Mouse (Mus musculus) liver, postnatal 0 days (tissue): ENCODE results near the gene Lypd4.

ENCODE experiments used
- CTCF ChIP-seq: sonication (generic); IDR thresholded peaks from 2 replicates; pipeline ENCODE4 v1.5.1; 2016; ENCODE audit warnings: antibody characterized with exemption, low read depth
- EP300 ChIP-seq: IDR thresholded peaks from 2 replicates; pipeline ENCODE4 v1.6.1; 2016; ENCODE audit warnings: antibody characterized with exemption, low read depth, mild to moderate bottlenecking

GRCm38 (mm10) chr7:24912480-24912879 lies 42.7 kb upstream of the Lypd4 start:
- TF ChIP-seq CTCF (no peak), EP300 (no peak)
